Mouse (Mus musculus) stomach, embryonic 16.5 days (tissue): ENCODE results near the gene Pde11a. TPM values are rescaled to one million over a fixed set of nuclear protein-coding genes. Genes with fewer than 3 reads are reported as not detected.

Experiments used
- ATAC-seq: fragments of 200-750 bp; cut with Nextera tagmentation; 2 replicates; pipeline ENCODE4 v1.8.0; 2017; ENCODE audit warnings: moderate number of reproducible peaks, moderate TSS enrichment; ENCODE audit not compliant: insufficient read depth, low FRiP score
- H3K27ac ChIP-seq: fragments of 300-500 bp; sonication (generic); 2 replicates; pipeline ENCODE4 v1.5.1; 2014; ENCODE audit warnings: low read length
- H3K27me3 ChIP-seq: fragments of 300-500 bp; sonication (generic); 2 replicates; pipeline ENCODE4 v1.6.1; 2014; ENCODE audit warnings: low read length, control low read depth, mixed read lengths; ENCODE audit not compliant: control insufficient read depth, insufficient read depth
- H3K36me3 ChIP-seq: fragments of 300-500 bp; sonication (generic); 2 replicates; pipeline ENCODE4 v1.6.1; 2014; ENCODE audit warnings: low read length; ENCODE audit not compliant: control insufficient read depth, insufficient read depth
- H3K4me1 ChIP-seq: fragments of 300-500 bp; sonication (generic); 2 replicates; pipeline ENCODE4 v1.6.1; 2014; ENCODE audit warnings: low read length, control low read depth, mixed read lengths; ENCODE audit not compliant: control insufficient read depth, insufficient read depth
- H3K4me2 ChIP-seq: fragments of 300-500 bp; sonication (generic); 2 replicates; pipeline ENCODE4 v1.6.1; 2014; ENCODE audit warnings: low read depth, low read length, mixed read lengths
- H3K4me3 ChIP-seq: fragments of 300-500 bp; sonication (generic); replicated peaks from 2 replicates; pipeline ENCODE4 v1.5.1; 2014; ENCODE audit warnings: mild to moderate bottlenecking, low read length
- H3K9ac ChIP-seq: fragments of 300-500 bp; sonication (generic); 2 replicates; pipeline ENCODE4 v1.6.1; 2014; ENCODE audit warnings: low read length
- H3K9me3 ChIP-seq: fragments of 300-500 bp; sonication (generic); replicated peaks from 2 replicates; pipeline ENCODE4 v1.6.1; 2016; ENCODE audit warnings: low read length, control low read depth; ENCODE audit not compliant: control insufficient read depth
- WGBS: fragments of 180-500 bp; shearing (Covaris S2); extraction: QIAGEN DNeasy Blood & Tissue Kit; methylation state at CpG from one replicate; pipeline ENCODE4 v1.1.7; 2014; 5-methylcytosine and 5-hydroxymethylcytosine counted together
- polyA plus RNA-seq: library from polyadenylated mRNA; unstranded; fragments of >200 nt; fragmentation: Nextera tagmentation; extraction: Ambion mirVana; gene quantifications from 2 replicates; pipeline ENCODE4 v1.2.1, GENCODE M21; 2015

Gene Pde11a
- polyA plus RNA-seq, 1 experiment from 2014 or later, result 0.08 TPM

GRCm38 (mm10) chr2:76065292-76065691 lies 273.3 kb downstream of the Pde11a start:
- H3K27me3 ChIP-seq, result 0 out of 2 replicates have a peak, but pooled peaks cover 2% of the 10 kb centered on the region
- no peak overlapping the region for H3K9ac ChIP-seq
- H3K4me1 ChIP-seq, result peaks cover 8% of the 10 kb centered on the region; the same call in 1 of the 2 replicates
- H3K36me3 ChIP-seq, result no peaks in the 10 kb centered on the region
- H3K27ac ChIP-seq, result no peak overlapping the region
- H3K9me3 ChIP-seq, result no peaks in the 10 kb centered on the region
- H3K4me2 ChIP-seq, result 0 out of 2 replicates have a peak overlapping the region, but pooled peaks have one; percentile 20
- WGBS, result 26% methylated on average over 7 of the region's 7 CpGs
- ATAC-seq, result no peak
- no peak overlapping the region for H3K4me3 ChIP-seq

- Histone ChIP-seq H3K27ac (no peak overlapping the region), H3K27me3 (0 out of 2 replicates have a peak, but pooled peaks cover 2% of the 10 kb centered on the region), H3K9me3 (no peaks in the 10 kb centered on the region), H3K4me1 (0 out of 2 replicates have a peak, but pooled peaks cover under 1% of the 10 kb centered on the region), H3K9ac (no peak overlapping the region), H3K4me2 (no peak overlapping the region), H3K4me3 (no peak overlapping the region), H3K36me3 (no peaks in the 10 kb centered on the region)
- 80% methylated on average over 5 of the region's 5 CpGs for WGBS
- no peak for ATAC-seq
Measured at GRCm38 (mm10) chr2:76064078-76064477, 274.5 kb downstream of the Pde11a start.

DNA sequence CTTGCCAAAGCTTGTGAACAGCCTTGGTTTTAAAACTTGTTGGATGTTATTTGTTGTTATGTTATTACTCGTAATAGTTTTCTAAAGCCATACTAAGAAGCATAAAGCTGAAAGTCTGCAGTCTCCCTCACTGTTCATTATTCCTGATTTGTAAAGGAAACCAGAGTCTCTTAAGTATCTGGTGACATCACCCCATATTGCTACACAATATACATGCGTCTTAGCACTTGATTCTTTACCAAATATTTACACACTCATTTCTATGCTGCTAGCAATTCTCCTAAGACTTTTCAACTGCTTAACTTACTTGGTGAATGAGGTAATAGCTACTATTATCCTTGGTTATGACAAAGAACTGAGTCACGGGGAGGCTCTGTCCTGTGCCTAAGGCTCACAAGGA lies 278.4 kb downstream of the Pde11a start:
- no peak overlapping the region for H3K27ac ChIP-seq
- no peaks in the 10 kb centered on the region; the same call in 1 of the 2 replicates for H3K4me1 ChIP-seq
- no peak overlapping the region for H3K9ac ChIP-seq
- no peaks in the 10 kb centered on the region for H3K9me3 ChIP-seq
- no peak overlapping the region for H3K4me3 ChIP-seq
- H3K4me2 ChIP-seq, result no peak overlapping the region
- H3K36me3 ChIP-seq, result no peaks in the 10 kb centered on the region
- 56% methylated on average over 3 of the region's 3 CpGs for WGBS
- H3K27me3 ChIP-seq, result 0 out of 2 replicates have a peak, but pooled peaks cover 2% of the 10 kb centered on the region
- ATAC-seq, result peak; percentile 42; the same call in 1 of the 2 replicates

GRCm38 (mm10) chr2:76059595-76059994 lies 279.0 kb downstream of the Pde11a start:
- Histone ChIP-seq H3K27me3 (0 out of 2 replicates have a peak, but pooled peaks cover 2% of the 10 kb centered on the region), H3K36me3 (no peaks in the 10 kb centered on the region), H3K4me2 (no peak overlapping the region), H3K9me3 (no peaks in the 10 kb centered on the region), H3K9ac (no peak overlapping the region), H3K4me3 (no peak overlapping the region), H3K27ac (no peak overlapping the region), H3K4me1 (no peaks in the 10 kb centered on the region; the same call in 1 of the 2 replicates)
- 61% methylated on average over 10 of the region's 10 CpGs for WGBS
- no peak for ATAC-seq

DNA sequence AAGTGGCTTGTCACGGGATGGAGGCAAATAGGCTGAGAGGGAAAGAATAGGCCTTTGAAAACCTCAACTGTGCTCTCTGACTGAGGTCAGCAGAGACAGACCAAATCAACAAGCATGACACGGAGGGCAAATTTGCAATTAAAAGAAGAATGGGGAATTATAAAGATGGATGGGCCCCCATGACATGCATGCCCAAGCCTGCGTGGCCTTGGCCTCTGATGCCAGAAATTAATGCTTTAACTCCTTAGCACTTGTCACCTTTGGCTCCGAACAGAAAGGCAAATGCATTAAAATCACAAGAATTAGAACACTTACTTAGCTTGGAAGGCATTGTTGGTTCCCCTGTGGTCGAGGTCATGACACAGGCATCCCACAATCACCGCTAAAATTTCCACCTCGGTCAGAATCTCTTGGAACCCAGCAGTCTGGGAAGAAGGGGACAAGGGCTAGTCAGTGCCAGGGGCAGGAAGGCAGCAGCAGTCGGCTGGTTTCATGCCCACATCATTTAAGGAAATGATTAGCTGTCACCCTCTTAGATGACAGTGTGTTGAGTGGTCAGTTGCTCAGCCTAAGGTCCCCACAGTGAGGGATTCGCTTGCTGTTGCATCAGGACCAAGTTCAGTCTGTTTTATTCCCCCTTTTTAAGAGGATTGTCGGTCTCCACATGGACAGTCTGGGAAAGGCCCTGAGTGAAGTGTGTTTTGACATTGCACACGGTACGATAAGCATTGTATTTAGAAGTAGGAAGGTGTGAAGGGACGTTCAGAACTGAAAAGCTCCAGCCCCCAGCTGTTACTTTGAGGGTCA lies 279.7 kb downstream of the Pde11a start:
- H3K9ac ChIP-seq, result no peak overlapping the region
- 64% methylated on average over 13 of the region's 13 CpGs for WGBS
- H3K4me2 ChIP-seq, result no peak overlapping the region
- ATAC-seq, result no peak
- no peaks in the 10 kb centered on the region for H3K36me3 ChIP-seq
- 0 out of 2 replicates have a peak, but pooled peaks cover 2% of the 10 kb centered on the region for H3K27me3 ChIP-seq
- H3K4me3 ChIP-seq, result no peak overlapping the region
- H3K4me1 ChIP-seq, result no peaks in the 10 kb centered on the region; the same call in 1 of the 2 replicates
- no peak overlapping the region for H3K27ac ChIP-seq
- H3K9me3 ChIP-seq, result no peaks in the 10 kb centered on the region

DNA sequence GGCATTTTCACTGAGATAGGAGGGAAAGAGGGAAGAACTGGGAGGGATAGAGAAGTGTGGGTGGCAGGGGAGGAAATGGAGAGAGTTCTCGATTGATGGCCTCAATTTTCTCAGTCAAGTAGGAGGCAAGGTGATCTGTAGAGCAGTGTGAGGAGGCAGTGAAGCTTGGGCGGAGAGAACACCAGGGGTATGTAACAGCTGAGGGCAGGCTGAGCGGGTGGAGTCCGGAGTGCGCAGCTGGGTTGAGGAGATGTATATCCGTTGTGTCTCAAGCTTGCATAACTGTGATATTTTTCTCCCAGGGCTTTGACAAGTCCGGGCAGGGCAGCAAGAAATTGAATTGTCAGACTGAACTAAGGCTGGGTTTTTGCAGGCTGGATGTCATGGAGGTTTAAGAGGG lies 281.0 kb downstream of the Pde11a start:
- no peak overlapping the region for H3K4me2 ChIP-seq
- no peak for ATAC-seq
- no peaks in the 10 kb centered on the region for H3K36me3 ChIP-seq
- 62% methylated on average over 7 of the region's 7 CpGs for WGBS
- no peak overlapping the region for H3K27ac ChIP-seq
- no peaks in the 10 kb centered on the region for H3K9me3 ChIP-seq
- H3K27me3 ChIP-seq, result 0 out of 2 replicates have a peak, but pooled peaks cover under 1% of the 10 kb centered on the region
- H3K4me3 ChIP-seq, result no peak overlapping the region
- no peaks in the 10 kb centered on the region; the same call in 1 of the 2 replicates for H3K4me1 ChIP-seq
- H3K9ac ChIP-seq, result no peak overlapping the region

- 79% methylated on average over 14 of the region's 14 CpGs for WGBS
Measured at GRCm38 (mm10) chr2:76053748-76054331, 284.7 kb downstream of the Pde11a start.

DNA sequence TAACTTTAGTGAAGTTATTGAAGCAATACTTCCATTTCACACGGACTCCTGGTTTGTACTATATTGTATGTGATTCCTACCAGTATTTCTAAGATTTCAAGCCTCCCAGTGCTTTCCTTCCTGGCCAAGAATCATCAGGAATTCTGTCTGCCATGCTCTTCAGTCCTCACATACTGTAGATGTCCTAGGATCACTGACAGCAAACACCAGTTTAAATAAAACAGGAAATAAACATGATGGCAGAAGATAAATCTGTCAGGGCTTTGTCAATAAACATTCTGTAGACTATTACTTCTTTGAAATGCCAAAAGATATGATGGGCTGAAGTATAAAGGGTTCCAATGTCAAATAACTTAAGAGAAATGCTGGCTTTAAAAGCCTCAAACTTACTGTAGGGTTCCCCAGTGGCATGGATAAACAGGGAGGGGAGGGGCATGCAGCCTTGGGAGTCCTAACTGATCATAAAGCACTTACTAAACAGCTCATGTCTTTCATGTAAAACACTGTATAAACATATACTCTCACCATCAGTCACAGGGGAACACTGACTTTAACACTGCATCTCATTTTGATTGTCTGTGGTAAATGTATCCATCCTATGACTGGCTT lies 285.6 kb downstream of the Pde11a start:
- ATAC-seq, result no peak
- 71% methylated on average over 1 of the region's 1 CpGs for WGBS

More at GRCm38 (mm10) chr2:76053748-76054331, 284.7 kb downstream of the Pde11a start:
- Histone ChIP-seq H3K9ac (no peak overlapping the region), H3K4me1 (no peaks in the 10 kb centered on the region; the same call in 1 of the 2 replicates), H3K36me3 (no peaks in the 10 kb centered on the region), H3K27me3 (no peaks in the 10 kb centered on the region), H3K9me3 (no peaks in the 10 kb centered on the region), H3K27ac (no peak overlapping the region), H3K4me3 (no peak overlapping the region), H3K4me2 (no peak overlapping the region)
- no peak for ATAC-seq

DNA sequence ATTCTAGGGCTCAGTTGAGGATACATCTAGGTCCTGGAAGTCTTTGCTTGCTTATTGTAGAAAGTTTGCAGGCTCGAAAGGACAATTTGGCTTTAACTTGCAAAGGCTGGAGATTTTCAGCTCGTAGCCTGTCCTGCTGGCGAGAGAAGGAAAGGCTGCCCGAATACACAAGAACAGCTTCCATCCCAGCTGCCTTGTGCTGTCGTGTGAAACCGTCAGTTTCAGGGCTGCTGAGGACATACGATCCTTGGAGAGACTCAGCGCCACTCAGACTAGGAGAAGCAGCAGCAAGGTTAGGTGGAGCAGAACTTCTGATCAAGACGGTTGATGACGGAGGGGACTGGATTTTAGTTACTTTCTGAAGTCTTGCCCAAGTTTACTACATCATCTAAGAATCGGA lies 287.2 kb downstream of the Pde11a start:
- no peak overlapping the region for H3K4me2 ChIP-seq
- H3K27ac ChIP-seq, result no peak overlapping the region
- ATAC-seq, result no peak
- H3K4me3 ChIP-seq, result no peak overlapping the region
- no peaks in the 10 kb centered on the region for H3K27me3 ChIP-seq
- H3K4me1 ChIP-seq, result no peaks in the 10 kb centered on the region
- H3K9ac ChIP-seq, result no peak overlapping the region
- H3K36me3 ChIP-seq, result no peaks in the 10 kb centered on the region
- 50% methylated on average over 11 of the region's 11 CpGs for WGBS
- H3K9me3 ChIP-seq, result no peaks in the 10 kb centered on the region

More for the DNA sequence above, 285.6 kb downstream of the Pde11a start:
- Histone ChIP-seq H3K27me3 (no peaks in the 10 kb centered on the region), H3K4me1 (no peaks in the 10 kb centered on the region; the same call in 1 of the 2 replicates), H3K4me3 (no peak overlapping the region), H3K27ac (no peak overlapping the region), H3K36me3 (no peaks in the 10 kb centered on the region), H3K9me3 (no peaks in the 10 kb centered on the region), H3K4me2 (no peak overlapping the region), H3K9ac (no peak overlapping the region)
